Mouse (Mus musculus) naive thymus-derived CD4-positive, alpha-beta T cell, adult 5 months (primary cell): Measurements from ENCODE around the gene Notch4. TPM values are rescaled to one million over a fixed set of nuclear protein-coding genes. Genes with fewer than 3 reads are reported as not detected.

Experiments
- polyA plus RNA-seq: library from polyadenylated mRNA; unstranded; fragments of 100-300 nt; shearing (Covaris generic); gene quantifications from one replicate; pipeline ENCODE4 v1.2.1, GENCODE M21; 2017

Gene Notch4
- 0.12 TPM for polyA plus RNA-seq

DNA sequence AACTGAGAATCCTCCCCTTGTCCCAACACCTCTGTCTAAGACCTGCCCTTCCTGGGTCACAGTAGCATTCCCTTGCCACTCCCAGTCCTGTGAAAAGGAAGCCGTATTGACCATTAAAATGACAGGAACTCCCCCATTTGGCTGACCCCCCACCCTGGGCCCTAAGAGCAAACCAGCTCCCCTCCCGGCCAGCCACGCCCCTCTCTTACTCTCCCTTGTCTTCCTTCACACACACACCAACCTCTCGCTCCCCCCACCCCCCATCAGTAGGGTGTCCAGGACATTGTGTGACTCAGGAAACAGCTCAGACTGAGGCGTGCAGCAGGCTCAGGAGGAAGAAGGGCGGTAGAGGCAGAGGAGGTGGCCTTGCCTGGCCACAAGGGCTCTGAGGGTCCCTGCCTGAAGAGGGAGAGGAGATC, at the start of gene Notch4:
Notch4 (plus strand) TSS at position 266 of the 419 bp plus-strand sequence.

DNA sequence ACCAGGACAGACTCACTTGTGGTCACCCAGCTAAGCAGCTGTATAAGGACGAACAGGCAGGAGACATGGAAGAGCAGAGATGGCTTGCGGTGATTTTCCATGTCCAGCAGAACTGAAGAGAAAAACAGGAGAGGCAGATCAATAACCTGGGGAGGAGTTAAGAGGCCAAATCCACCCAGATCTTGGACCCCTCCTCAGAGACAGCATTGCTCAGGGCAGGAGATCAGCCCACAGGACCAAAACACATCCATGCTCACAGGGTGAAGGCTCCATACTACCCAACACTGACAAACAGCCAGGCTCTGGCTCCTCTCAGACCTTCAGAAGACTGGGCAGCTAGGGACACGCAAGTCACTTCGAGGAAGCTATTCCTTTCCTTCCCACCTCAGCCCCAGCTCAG, 46.8 kb upstream of the Notch4 start, which contains the start of gene Btnl6:
Btnl6 (minus strand) TSS at position 101 of the 400 bp plus-strand sequence.

DNA sequence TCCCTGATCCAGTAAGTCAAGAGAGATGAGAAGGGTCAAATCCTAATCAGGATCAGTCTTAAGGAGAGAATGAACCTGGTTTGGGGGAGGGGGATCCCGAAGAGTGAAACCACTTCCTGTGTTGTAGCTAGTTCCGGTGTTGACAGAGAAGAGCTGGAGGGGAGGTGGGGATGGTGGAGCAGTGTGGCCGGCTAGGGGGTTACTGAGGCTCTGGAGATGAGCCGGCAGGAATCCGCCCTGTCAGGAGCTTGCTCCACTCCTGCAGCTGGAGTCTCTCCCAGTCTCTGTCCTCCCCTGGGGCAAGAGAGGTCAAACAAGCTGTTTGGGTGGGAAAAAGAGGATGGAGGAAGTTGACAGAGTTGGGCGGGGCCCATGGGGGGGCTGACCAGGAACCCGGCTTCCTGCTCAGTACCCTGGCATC, 25.6 kb downstream of the Notch4 start, which contains the start of gene Gpsm3:
Gpsm3 (plus strand) TSS at position 126 of the 421 bp plus-strand sequence.

DNA sequence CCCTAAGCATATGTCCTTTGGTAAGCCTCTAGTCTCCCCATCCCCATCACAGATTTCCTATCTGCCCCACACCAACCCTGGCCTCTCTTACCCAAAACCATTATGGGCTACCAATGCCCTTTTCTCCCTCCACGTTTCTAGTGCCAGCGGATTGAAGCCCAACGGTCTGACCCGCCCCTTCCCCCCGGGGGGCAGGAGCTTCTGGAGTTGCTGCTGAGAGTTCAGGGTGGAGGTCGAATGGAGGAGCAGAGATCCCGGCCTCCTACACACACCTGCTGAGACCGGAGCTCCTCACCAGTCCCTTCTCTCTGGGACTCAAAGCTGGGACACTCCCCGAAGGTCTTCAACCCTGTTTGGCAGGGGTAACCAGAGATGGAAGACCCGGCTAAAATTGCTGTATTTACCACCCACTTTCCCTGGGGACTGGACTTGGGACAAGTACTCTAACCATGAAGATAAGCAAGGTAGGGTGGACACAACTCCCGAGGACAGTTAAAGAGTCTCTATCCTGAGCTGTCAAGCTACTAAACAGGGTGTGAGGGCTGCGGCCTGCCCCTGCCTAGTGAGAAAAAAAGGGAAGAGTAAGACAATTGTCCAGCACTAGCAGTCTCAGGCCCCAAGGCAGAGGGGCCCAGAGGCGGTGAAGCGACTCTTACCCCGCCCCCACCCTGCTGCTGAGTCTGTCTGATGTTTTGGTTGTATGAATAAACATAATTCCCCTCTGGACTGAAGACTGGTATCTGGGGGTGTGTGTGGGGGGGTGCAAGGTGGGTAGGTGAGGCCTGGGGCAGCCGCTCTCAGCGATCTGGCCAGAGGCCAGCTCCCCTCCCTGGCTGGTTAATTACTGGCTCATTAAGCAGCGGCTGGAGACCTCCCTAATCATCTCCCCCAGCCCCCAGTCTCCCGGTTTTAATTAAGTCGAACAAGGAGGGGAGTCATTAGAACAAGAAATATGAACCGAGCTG, 27.2 kb downstream of the Notch4 start, which contains the start of gene Pbx2:
Pbx2 (plus strand) TSS at position 238 of the 965 bp plus-strand sequence.

DNA sequence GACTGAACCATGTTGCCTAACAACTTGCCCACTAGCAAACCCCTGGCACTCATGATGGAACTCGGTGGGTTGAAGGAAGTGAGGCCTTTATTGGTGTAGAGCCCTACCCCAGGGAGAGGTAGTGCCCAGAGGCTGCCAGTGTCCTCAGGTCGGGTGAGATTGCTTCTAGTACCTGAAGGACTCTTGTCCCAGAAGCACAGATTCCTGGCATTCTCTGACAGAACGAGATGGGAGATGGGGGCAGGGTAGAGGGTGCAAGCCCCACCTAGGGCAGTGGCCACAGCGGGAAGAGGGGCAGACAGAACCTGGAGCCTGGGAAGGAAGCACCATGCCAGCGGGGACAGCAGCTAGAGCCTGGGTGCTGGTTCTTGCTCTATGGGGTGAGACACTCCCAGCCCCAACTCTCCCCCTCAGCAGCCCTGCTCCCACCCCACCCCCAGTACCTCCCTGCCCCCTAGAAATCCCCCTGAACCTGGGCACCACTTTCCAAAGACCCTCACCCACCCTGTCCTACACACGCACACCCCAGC, 33.6 kb downstream of the Notch4 start, which contains the start of gene Ager:
Ager (plus strand) TSS at position 297 of the 530 bp plus-strand sequence.

DNA sequence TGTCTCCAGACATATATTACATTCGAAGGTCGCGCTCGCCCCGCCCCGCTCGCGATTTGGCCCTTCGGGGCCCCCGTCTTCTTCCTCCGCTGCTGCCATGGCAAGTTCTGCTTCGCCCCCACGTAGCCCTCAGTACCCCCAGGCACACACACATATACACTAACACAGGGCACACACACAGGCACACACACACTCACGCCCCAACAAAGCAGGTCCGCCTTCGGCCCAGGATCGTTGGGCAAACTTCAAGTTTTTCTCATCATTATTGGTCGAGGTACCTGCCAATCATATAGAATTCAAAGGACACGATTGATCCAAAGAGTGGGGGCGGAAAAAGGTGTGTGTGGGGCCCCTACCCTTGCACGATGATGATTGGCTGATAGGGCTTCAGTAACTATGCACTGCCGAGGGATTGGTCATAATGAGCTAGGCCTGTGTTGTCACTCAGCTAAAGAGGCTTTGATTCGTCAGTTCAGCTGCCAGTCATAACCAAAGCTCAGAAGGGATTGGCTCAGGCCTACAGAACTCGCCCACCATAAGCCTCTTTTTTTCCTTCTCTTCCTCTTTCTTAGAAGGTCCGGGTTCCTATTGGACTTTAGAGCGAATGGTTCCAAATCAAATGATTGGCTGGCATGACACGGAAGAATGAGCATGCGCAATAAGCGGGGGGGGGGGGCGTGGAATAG, 39.5 kb downstream of the Notch4 start, which contains the start of gene Rnf5:
Rnf5 (minus strand) TSS at position 316 of the 686 bp plus-strand sequence.

DNA sequence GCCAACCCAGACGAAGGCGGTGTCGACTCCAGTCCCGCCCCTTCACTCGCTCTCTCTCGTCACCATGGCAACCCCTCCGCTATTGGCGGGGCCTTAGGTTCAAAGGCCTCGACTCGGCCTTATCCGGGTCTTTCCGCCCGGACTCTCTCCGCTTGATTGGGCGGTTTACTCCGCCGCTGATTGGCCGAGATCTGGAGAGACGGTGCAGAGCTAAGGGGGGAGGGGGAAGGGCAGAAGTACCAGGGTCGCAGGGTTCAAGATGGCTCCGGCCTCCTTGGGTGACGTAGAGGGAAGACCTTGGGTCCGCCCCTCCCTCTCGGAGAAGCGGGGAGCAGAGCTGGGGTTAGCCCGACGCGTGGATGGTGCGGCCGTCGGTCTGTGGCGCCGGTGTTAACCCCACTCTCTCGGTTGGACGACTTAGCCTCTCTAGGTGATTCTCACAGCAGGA, 40.0 kb downstream of the Notch4 start, which contains the start of gene Agpat1:
Agpat1 (plus strand) TSS at position 202 of the 448 bp plus-strand sequence.

GRCm38 (mm10) chr17:34615871-34616270, 51.8 kb downstream of the Notch4 start, which contains the start of gene Egfl8:
Gene Egfl8, minus strand, starts transcription at chr17:34615971.

GRCm38 (mm10) chr17:34627943-34628643, 64.0 kb downstream of the Notch4 start, which contains the start of gene Ppt2:
Gene Ppt2, minus strand, starts transcription at chr17:34628510.

GRCm38 (mm10) chr17:34629221-34629751, 65.2 kb downstream of the Notch4 start, which contains the start of gene Prrt1:
Gene Prrt1, plus strand, starts transcription at chr17:34629533.

Other genes with a start within 250 kb of the Notch4 start
- not detected for gene H2-Eb2, start 238.6 kb upstream of the Notch4 start, polyA plus RNA-seq
- gene Btnl2, start 209.4 kb upstream of the Notch4 start, polyA plus RNA-seq, result 0.85 TPM
- gene Btnl1, start 187.1 kb upstream of the Notch4 start, polyA plus RNA-seq, result not detected
- gene BC051142, start 165.4 kb upstream of the Notch4 start, polyA plus RNA-seq, result not detected
- gene Btnl4, start 87.0 kb upstream of the Notch4 start, polyA plus RNA-seq, result not detected
- not detected for gene Btnl6, start 46.9 kb upstream of the Notch4 start, polyA plus RNA-seq
- 267 TPM for gene Gpsm3, start 25.5 kb downstream of the Notch4 start, polyA plus RNA-seq
- 12.2 TPM for gene Pbx2, start 27.0 kb downstream of the Notch4 start, polyA plus RNA-seq
- gene Ager, start 33.6 kb downstream of the Notch4 start, polyA plus RNA-seq, result 1.7 TPM
- gene Rnf5, start 39.4 kb downstream of the Notch4 start, polyA plus RNA-seq, result 56.4 TPM
- gene Agpat1, start 40.0 kb downstream of the Notch4 start, polyA plus RNA-seq, result 16.8 TPM
- gene Egfl8, start 51.7 kb downstream of the Notch4 start, polyA plus RNA-seq, result 3.1 TPM
- gene Ppt2, start 64.2 kb downstream of the Notch4 start, polyA plus RNA-seq, result 17.4 TPM
- 9.7 TPM for gene Prrt1, start 65.3 kb downstream of the Notch4 start, polyA plus RNA-seq
- gene Fkbpl, start 80.5 kb downstream of the Notch4 start, polyA plus RNA-seq, result 2.8 TPM
- 47.3 TPM for gene Atf6b, start 82.9 kb downstream of the Notch4 start, polyA plus RNA-seq
- gene Tnxb, start 106.3 kb downstream of the Notch4 start, polyA plus RNA-seq, result not detected
- not detected for gene C4b, start 179.6 kb downstream of the Notch4 start, polyA plus RNA-seq
- not detected for gene Cyp21a1, start 240.3 kb downstream of the Notch4 start, polyA plus RNA-seq